Mouse (Mus musculus): ENCODE data around the gene Cdk12. TPM values are rescaled to one million over a fixed set of nuclear protein-coding genes. Genes with fewer than 3 reads are reported as not detected.
"Not testable (repeated sequence)": the region's sequence is repeated elsewhere in the genome, so short reads cannot be mapped to it uniquely, and the experiment has no call there.

The Cdk12 gene
- polyA plus RNA-seq, 1 experiment from 2014 or later, result 5.8 TPM

DNA sequence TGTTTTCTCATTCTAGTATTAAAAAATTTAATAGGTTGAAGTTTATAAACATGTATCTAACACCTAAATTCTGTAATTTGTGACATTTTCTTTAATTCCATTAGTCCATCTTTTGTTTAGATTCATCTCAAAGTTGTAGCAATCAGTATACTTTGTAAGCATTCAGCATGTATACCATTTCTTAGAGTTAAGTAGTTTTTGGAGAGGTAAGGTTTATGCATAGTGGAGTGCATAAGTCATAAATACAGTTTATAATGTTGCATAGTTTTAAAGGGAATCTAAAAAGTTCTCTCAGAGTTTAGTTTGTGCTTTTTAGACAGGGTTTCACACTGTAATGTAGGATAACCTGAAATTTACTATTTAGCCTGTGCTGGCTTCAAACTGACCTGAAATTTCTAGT is 2.6 kb downstream of the Cdk12 start:
- Histone ChIP-seq H3K4me1 (peaks cover 19% of the 10 kb centered on the region), H3K9ac (0 out of 2 replicates have a peak overlapping the region, but pooled peaks have one; percentile 47), H3K9me3 (no peaks in the 10 kb centered on the region), H3K27ac (replicated peaks) (no peak overlapping the region), H3K27me3 (replicated peaks) (no peaks in the 10 kb centered on the region), H3K36me3 (peaks cover 40% of the 10 kb centered on the region), H3K4me3 (peak overlapping the region; percentile 97), H3K4me2 (peak overlapping the region; percentile 87)
- ATAC-seq (ENCODE audit: extremely low read depth, insufficient number of reproducible peaks, low FRiP score, low TSS enrichment), result no peak

DNA sequence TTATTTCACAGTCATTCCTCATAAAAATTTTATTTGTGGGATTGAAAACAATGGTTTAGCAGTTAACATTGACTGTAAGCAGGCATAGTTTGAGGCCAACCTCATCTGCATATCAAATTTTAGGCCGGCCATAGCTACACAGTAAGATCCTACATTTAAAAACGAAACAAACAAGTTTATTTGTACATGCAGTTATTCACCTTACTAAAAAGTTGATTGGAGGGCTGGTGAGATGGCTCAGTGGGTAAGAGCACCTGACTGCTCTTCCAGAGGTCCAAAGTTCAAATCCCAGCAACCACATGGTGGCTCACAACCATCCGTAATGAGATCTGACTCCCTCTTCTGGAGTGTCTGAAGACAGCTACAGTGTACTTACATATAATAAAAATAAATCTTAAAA is 3.4 kb downstream of the Cdk12 start:
- not testable (repeated sequence) for ATAC-seq (ENCODE audit: extremely low read depth, insufficient number of reproducible peaks, low FRiP score, low TSS enrichment); H3K9me3 ChIP-seq; H3K27ac ChIP-seq (replicated peaks); H3K9ac ChIP-seq; H3K27me3 ChIP-seq (replicated peaks)
- 86% methylated on average over 3 of the region's 3 CpGs for WGBS
- peak overlapping the region; percentile 97 for H3K4me3 ChIP-seq
- H3K36me3 ChIP-seq, result peaks cover 48% of the 10 kb centered on the region
- H3K4me2 ChIP-seq, result peak overlapping the region; percentile 87
- peaks cover 19% of the 10 kb centered on the region for H3K4me1 ChIP-seq

DNA sequence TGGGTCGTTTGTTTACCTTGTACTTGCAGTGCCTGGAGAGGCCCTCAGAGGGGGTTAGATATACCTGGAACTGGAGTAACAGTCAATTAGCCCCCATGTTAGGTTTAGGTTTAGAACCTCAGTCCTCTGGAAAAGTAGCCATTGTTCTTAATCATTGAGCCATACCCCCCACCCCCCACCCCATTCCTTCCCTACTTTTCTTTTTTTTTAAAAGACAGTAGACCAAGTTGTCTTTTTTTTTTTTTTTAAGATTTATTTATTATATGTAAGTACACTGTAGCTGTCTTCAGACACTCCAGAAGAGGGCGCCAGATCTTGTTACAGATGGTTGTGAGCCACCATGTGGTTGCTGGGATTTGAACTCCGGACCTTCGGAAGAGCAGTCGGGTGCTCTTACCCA is 6.8 kb downstream of the Cdk12 start:
- not testable (repeated sequence) for H3K27me3 ChIP-seq (replicated peaks); H3K9ac ChIP-seq; H3K4me3 ChIP-seq; H3K27ac ChIP-seq (replicated peaks); H3K4me2 ChIP-seq; H3K9me3 ChIP-seq; ATAC-seq (ENCODE audit: extremely low read depth, insufficient number of reproducible peaks, low FRiP score, low TSS enrichment)
- peaks cover 80% of the 10 kb centered on the region for H3K36me3 ChIP-seq
- H3K4me1 ChIP-seq, result peaks cover 15% of the 10 kb centered on the region
- WGBS, result 92% methylated on average over 4 of the region's 5 CpGs

DNA sequence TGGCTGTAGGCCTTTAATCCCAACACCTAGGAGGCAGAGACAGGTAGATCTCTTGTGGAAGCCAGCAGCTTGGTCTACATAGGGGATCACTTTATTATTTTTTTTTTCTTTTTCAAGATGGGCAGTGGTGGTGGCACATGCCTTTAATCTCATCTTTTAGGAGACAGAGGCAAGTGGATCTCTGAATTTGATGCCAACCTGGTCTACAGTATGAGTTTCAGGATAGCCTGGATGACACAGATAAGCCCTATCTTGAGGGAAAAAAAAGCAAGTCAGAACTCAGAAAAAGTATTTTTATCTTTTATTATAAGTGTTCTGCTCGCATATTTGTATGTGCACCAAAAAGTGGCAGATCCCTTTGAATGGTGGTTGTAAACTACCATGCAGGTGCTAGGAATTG is 10.5 kb downstream of the Cdk12 start:
- no peak for ATAC-seq (ENCODE audit: extremely low read depth, insufficient number of reproducible peaks, low FRiP score, low TSS enrichment)
- H3K36me3 ChIP-seq, result peaks cover 89% of the 10 kb centered on the region

DNA sequence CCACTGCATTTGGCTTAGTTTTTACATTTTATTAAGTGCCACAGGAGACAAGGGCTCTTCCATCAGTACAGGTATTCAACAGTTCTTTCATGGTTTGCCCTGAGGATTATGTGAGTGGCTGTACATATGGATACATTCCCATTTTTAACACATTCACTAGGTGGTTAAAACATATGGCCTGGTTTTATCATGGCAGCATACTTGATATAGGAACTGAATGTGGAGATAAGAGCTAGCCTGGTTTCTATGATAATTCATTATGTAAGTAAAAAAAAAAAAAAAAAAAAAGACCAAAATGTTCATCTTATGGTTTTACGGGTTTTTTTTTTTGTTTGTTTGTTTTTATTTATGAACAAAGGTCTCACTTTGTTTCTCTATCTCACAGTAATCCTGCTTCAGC is 23.5 kb downstream of the Cdk12 start:
- Histone ChIP-seq H3K27me3 (replicated peaks) (no peaks in the 10 kb centered on the region), H3K4me1 (no peaks in the 10 kb centered on the region), H3K4me2 (no peak overlapping the region), H3K36me3 (peaks cover 89% of the 10 kb centered on the region), H3K9ac (no peak overlapping the region), H3K27ac (replicated peaks) (no peak overlapping the region), H3K9me3 (no peaks in the 10 kb centered on the region), H3K4me3 (no peak overlapping the region)
- WGBS, result 96% methylated on average over 1 of the region's 1 CpGs
- ATAC-seq (ENCODE audit: extremely low read depth, insufficient number of reproducible peaks, low FRiP score, low TSS enrichment), result no peak

More for the DNA sequence above, 10.5 kb downstream of the Cdk12 start:
- no peak overlapping the region for H3K27ac ChIP-seq (replicated peaks)
- no peak overlapping the region for H3K4me3 ChIP-seq
- no peaks in the 10 kb centered on the region for H3K27me3 ChIP-seq (replicated peaks)
- no peak overlapping the region for H3K4me2 ChIP-seq
- H3K4me1 ChIP-seq, result peaks cover 9% of the 10 kb centered on the region
- no peak overlapping the region for H3K9ac ChIP-seq
- 78% methylated on average over 1 of the region's 1 CpGs for whole genome bisulfite sequencing
- H3K9me3 ChIP-seq, result no peaks in the 10 kb centered on the region

DNA sequence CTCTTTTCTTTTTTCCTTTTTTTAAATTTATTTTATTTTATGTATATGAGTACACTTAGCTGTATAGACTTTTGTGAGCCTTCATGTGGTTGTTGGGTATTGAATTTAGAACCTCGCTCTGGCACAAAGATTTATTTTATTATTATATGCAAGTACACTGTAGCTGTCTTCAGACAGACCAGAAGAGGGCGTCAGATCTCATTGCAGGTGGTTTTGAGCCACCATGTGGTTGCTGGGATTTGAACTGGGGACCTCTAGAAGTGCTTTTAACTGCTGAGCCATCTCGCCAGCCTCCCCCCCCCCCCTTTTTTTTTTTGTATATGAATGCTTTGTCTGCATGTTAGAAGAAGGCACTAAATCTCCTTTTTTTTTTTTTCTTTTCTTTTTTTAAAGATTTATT is 35.6 kb downstream of the Cdk12 start:
- Histone ChIP-seq H3K4me3 (no peak overlapping the region), H3K27me3 (replicated peaks) (no peaks in the 10 kb centered on the region), H3K36me3 (peaks cover 86% of the 10 kb centered on the region), H3K9me3 (no peaks in the 10 kb centered on the region), H3K27ac (replicated peaks) (no peak overlapping the region), H3K4me1 (no peaks in the 10 kb centered on the region), H3K4me2 (no peak overlapping the region), H3K9ac (no peak overlapping the region)
- WGBS, result 79% methylated on average over 3 of the region's 3 CpGs
- no peak for ATAC-seq (ENCODE audit: extremely low read depth, insufficient number of reproducible peaks, low FRiP score, low TSS enrichment)

DNA sequence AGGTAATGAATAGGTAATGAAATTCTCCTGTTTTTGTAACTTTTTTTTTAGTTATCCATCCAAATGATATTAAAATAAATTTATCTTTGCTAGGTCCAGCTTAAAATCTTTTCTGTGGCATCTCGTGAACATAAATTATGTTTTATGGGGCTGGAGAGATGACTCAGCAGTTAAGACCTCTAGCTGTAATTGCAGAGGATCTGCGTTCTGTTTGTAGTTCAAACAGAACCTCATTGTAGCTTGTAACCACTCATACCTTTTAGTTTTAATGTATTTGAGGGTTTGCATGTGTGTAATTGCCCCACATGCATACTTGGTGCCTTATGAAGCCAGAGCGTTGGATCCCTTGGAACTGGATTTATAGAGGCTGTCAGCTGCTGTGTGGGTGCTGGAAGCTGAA is 36.1 kb downstream of the Cdk12 start:
- no peaks in the 10 kb centered on the region for H3K4me1 ChIP-seq
- 95% methylated on average over 3 of the region's 3 CpGs for WGBS
- H3K9ac ChIP-seq, result no peak overlapping the region
- H3K36me3 ChIP-seq, result peaks cover 87% of the 10 kb centered on the region
- H3K27me3 ChIP-seq (replicated peaks), result no peaks in the 10 kb centered on the region
- no peak overlapping the region for H3K27ac ChIP-seq (replicated peaks)
- H3K9me3 ChIP-seq, result no peaks in the 10 kb centered on the region
- ATAC-seq (ENCODE audit: extremely low read depth, insufficient number of reproducible peaks, low FRiP score, low TSS enrichment), result no peak
- H3K4me2 ChIP-seq, result no peak overlapping the region
- H3K4me3 ChIP-seq, result no peak overlapping the region

DNA sequence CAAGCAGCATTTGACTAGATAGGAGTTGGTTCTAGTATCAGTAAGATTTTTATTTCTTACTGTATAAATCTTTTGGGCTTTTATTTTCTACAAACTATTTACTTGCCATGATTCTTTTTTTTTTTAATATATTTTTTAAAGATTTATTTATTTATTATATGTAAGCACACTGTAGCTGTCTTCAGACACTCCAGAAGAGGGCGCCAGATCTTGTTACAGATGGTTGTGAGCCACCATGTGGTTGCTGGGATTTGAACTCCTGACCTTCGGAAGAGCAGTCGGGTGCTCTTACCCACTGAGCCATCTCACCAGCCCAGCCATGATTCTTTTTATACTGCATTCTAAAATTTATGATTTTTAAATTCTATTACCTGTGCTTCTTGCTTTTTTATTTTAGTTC is 40.1 kb downstream of the Cdk12 start:
- not testable (repeated sequence) for H3K9me3 ChIP-seq; ATAC-seq (ENCODE audit: extremely low read depth, insufficient number of reproducible peaks, low FRiP score, low TSS enrichment); H3K27ac ChIP-seq (replicated peaks); H3K4me1 ChIP-seq; H3K4me2 ChIP-seq; H3K9ac ChIP-seq; H3K4me3 ChIP-seq; H3K27me3 ChIP-seq (replicated peaks)
- H3K36me3 ChIP-seq, result peaks cover 89% of the 10 kb centered on the region
- WGBS, result 71% methylated on average over 3 of the region's 3 CpGs

DNA sequence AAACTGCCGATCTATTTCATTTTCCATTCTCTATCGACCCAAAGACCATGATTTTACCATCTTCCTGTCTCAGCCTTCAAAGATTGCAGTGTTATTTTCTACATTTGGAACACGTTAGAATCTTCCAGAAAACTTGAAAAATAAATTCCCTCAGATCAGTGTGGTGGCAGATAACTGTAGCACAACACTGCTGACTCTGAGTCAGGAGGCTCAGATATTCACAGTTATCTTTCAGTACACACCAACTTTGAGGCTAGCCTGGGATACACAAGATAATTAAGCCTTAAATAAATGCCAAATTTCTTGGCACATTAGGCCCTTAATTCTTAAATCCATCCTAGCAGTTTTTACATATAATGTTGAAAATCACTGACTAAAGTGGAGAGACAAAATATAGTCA is 41.6 kb downstream of the Cdk12 start:
- Histone ChIP-seq H3K4me1 (no peaks in the 10 kb centered on the region), H3K36me3 (peaks cover 82% of the 10 kb centered on the region), H3K9me3 (no peaks in the 10 kb centered on the region), H3K4me3 (no peak overlapping the region), H3K4me2 (no peak overlapping the region), H3K27me3 (replicated peaks) (no peaks in the 10 kb centered on the region), H3K9ac (no peak overlapping the region), H3K27ac (replicated peaks) (no peak overlapping the region)
- ATAC-seq (ENCODE audit: extremely low read depth, insufficient number of reproducible peaks, low FRiP score, low TSS enrichment), result no peak
- 88% methylated on average over 3 of the region's 3 CpGs for WGBS

DNA sequence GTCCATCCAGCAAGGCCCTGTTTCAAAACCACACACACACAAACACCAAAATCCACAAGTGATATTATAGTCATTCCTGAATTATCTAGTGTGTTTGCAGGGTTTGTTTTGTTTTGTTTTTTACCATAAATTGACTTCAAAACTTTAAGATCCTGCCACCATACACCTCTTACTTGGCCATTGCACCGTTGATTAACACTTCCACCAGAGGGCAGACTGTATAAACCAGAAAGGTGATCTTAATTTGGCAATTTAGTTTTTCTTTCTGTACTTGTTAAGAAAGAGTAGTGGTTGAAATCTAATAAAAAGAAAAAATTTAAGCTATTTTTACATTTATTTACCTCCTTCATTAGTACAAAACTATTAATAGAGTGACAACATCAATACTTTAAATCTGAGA is 44.5 kb downstream of the Cdk12 start:
- Histone ChIP-seq H3K27ac (replicated peaks) (no peak overlapping the region), H3K4me1 (no peaks in the 10 kb centered on the region), H3K36me3 (peaks cover 76% of the 10 kb centered on the region), H3K4me3 (no peak overlapping the region), H3K4me2 (no peak overlapping the region), H3K27me3 (replicated peaks) (no peaks in the 10 kb centered on the region), H3K9ac (no peak overlapping the region), H3K9me3 (no peaks in the 10 kb centered on the region)
- no peak for ATAC-seq (ENCODE audit: extremely low read depth, insufficient number of reproducible peaks, low FRiP score, low TSS enrichment)
- 72% methylated on average over 1 of the region's 1 CpGs for WGBS

DNA sequence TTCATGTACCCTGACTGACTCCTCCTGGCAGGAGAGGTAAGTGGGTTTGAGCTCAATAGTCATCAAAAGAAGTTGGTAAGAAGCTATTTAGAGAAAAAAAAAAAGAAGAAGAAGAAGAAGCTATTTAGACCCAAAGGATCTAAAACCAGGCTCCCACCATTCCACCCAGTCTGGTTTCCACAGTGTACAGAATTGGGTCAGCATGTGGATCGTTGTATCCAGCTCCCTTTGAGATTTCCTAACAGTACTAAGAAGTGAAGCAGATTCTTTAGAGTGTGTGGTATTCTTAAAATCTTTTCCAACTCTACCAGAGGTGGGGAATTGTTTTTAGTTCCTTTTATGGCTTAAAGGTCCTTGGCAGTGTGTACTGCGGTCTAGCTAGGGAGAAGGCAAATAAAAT is 50.9 kb downstream of the Cdk12 start:
- Histone ChIP-seq H3K9me3 (no peaks in the 10 kb centered on the region), H3K36me3 (peaks cover 27% of the 10 kb centered on the region), H3K4me2 (no peak overlapping the region), H3K27ac (replicated peaks) (no peak overlapping the region), H3K27me3 (replicated peaks) (no peaks in the 10 kb centered on the region), H3K4me1 (no peaks in the 10 kb centered on the region), H3K9ac (no peak overlapping the region), H3K4me3 (no peak overlapping the region)
- 95% methylated on average over 2 of the region's 2 CpGs for WGBS
- ATAC-seq (ENCODE audit: extremely low read depth, insufficient number of reproducible peaks, low FRiP score, low TSS enrichment), result no peak

DNA sequence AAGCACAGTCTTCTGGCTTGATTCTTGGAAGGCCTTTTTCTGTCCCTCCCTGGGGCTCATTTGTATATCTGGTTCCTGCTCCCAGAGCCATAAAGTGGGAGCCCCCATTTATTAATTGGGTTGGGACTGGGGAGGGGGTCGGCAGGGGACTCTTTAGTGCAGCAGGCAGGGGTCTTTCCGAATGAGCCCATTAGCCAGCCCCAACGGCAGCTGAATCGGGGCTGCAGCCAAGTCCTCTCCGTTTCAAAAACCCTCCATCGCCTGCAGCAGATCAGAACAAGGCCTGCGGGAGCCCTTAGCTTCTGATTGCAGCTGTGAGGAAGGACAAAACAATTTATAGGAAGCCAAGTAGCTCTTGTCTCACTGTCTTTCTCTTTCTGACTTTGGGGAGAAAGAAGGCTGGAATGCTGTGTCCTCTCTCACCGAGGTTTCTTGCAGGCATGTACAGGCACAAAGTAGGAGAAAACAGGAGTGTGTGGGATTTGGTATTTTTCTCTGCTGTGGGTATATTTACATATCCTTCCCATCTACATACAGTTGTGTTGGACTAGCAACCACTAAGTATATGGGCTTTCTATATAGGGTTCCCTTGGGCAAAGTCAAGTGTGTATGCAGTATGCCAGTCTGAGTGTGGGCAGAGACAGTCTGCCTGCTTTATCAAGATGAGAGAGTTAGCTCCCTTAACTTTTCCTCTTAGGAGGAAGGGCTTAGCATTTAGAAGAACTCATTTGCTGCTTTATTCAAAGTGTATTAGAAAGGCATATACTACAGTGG is 58.0 kb downstream of the Cdk12 start:
- peaks cover 24% of the 10 kb centered on the region for H3K36me3 ChIP-seq
- H3K4me1 ChIP-seq, result peaks cover 4% of the 10 kb centered on the region; the same call in 1 of the 2 replicates
- H3K9me3 ChIP-seq, result no peaks in the 10 kb centered on the region
- H3K9ac ChIP-seq, result no peak overlapping the region
- no peak overlapping the region for H3K4me3 ChIP-seq
- WGBS, result 72% methylated on average over 8 of the region's 8 CpGs
- ATAC-seq (ENCODE audit: extremely low read depth, insufficient number of reproducible peaks, low FRiP score, low TSS enrichment), result no peak
- H3K4me2 ChIP-seq, result no peak overlapping the region
- no peaks in the 10 kb centered on the region for H3K27me3 ChIP-seq (replicated peaks)
- H3K27ac ChIP-seq (replicated peaks), result no peak overlapping the region

Measured in heart, embryonic 13.5 days (tissue).